Mouse (Mus musculus): Measurements from ENCODE around the gene Mlh3. TPM values are rescaled to one million over a fixed set of nuclear protein-coding genes. Genes with fewer than 3 reads are reported as not detected.

The Mlh3 gene
- polyA plus RNA-seq, 1 experiment, result 1.4 TPM

DNA sequence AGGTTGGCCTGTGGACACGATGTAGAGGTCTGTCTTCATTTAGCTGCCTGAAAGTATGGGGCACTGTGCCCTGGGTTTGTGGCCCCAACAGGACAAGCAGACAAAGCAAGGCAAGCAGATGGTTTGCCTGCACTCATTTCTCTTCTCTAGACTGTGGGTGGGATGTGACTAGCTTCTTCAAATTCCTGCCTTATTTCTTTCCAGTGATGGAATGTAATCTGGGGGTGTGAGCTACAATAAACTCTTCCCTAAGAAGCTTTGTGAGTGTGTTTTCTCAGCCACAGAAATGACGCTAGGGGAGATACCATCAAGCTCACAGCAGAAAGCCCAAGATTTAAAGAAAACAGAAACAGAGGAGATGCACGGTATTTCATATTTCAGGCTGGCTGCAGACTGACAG, 18.3 kb downstream of the Mlh3 start:
- no peaks in the 10 kb centered on the region for H3K79me2 ChIP-seq (ENCODE audit: control insufficient read depth, insufficient read depth)
- no peak overlapping the region for H3K4me2 ChIP-seq (ENCODE audit: low read depth)
- H3K36me3 ChIP-seq (ENCODE audit: control insufficient read depth, insufficient read depth), result no peaks in the 10 kb centered on the region
- H3K27me3 ChIP-seq (ENCODE audit: control insufficient read depth, insufficient read depth, insufficient read length), result no peaks in the 10 kb centered on the region
- TF ChIP-seq MAX (IDR thresholded peaks at IDR 0.05; ENCODE audit: low read depth) (no peak), SRF (IDR thresholded peaks at IDR 0.05; ENCODE audit: control insufficient read depth, insufficient read length, low read depth) (no peak), TCF12 (IDR thresholded peaks at IDR 0.05; ENCODE audit: insufficient read depth, poor library complexity, severe bottlenecking) (no peak), POLR2A (IDR thresholded peaks at IDR 0.05; ENCODE audit: insufficient read length, low read depth) (no peak), MYOD1 (IDR thresholded peaks at IDR 0.05; ENCODE audit: control insufficient read depth in 1 of 3, insufficient read length in 2 of 3, low read depth in 2 of 3) (no peak), TCF3 (IDR thresholded peaks at IDR 0.05; ENCODE audit: insufficient read length, low read depth) (no peak), E2F4 (IDR thresholded peaks at IDR 0.05; ENCODE audit: insufficient read depth) (no peak), POLR2AphosphoS2 (IDR thresholded peaks at IDR 0.05; ENCODE audit: insufficient read length, low read depth) (no peak), REST (IDR thresholded peaks at IDR 0.05; ENCODE audit: insufficient read depth, insufficient read length) (no peak), CEBPB (IDR thresholded peaks at IDR 0.05; ENCODE audit: insufficient read depth, poor library complexity, severe bottlenecking) (no peak), MYOG (IDR thresholded peaks at IDR 0.05; ENCODE audit: control insufficient read depth in 1 of 3, insufficient read depth in 1 of 3, insufficient read length in 2 of 3, low read depth in 2 of 3) (no peak), USF1 (IDR thresholded peaks at IDR 0.05; ENCODE audit: low read depth) (no peak)
- H3ac ChIP-seq (ENCODE audit: control insufficient read depth, insufficient read length), result no peak overlapping the region
- no peak overlapping the region for H3K4me3 ChIP-seq

DNA sequence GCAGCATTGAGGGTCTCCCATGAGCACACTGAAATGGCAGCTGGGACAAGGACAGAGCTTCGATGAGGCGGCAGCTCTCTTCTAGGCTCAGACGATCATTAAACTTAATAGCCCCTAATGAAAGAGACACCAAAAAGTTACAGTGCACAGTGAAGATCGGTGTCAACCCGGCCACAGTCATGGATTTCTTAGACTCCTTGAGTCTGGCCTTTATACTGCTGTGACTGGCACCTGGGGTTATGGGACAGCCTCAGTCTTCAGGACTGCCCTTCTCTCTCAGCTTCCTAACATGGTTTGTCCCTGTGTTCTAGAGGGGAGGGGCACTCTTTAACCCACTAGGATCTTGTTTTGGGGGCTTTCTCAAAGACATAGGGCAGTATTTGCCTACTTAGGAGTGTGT, 32.8 kb downstream of the Mlh3 start:
- Histone ChIP-seq H3K27me3 (ENCODE audit: control insufficient read depth, insufficient read depth, insufficient read length) (no peaks in the 10 kb centered on the region), H3K36me3 (ENCODE audit: control insufficient read depth, insufficient read depth) (no peaks in the 10 kb centered on the region), H3K79me2 (ENCODE audit: control insufficient read depth, insufficient read depth) (no peaks in the 10 kb centered on the region), H3ac (ENCODE audit: control insufficient read depth, insufficient read length) (no peak overlapping the region), H3K4me2 (ENCODE audit: low read depth) (no peak overlapping the region), H3K4me3 (no peak overlapping the region)
- no peak for TF ChIP-seq CEBPB (IDR thresholded peaks at IDR 0.05; ENCODE audit: insufficient read depth, poor library complexity, severe bottlenecking)
- no peak for TF ChIP-seq REST (IDR thresholded peaks at IDR 0.05; ENCODE audit: insufficient read depth, insufficient read length)
- no peak for TF ChIP-seq USF1 (IDR thresholded peaks at IDR 0.05; ENCODE audit: low read depth)
- no peak for TF ChIP-seq MYOD1 (IDR thresholded peaks at IDR 0.05; ENCODE audit: control insufficient read depth in 1 of 3, insufficient read length in 2 of 3, low read depth in 2 of 3)
- no peak for TF ChIP-seq TCF12 (IDR thresholded peaks at IDR 0.05; ENCODE audit: insufficient read depth, poor library complexity, severe bottlenecking)
- TF ChIP-seq POLR2AphosphoS2 (IDR thresholded peaks at IDR 0.05; ENCODE audit: insufficient read length, low read depth), result no peak
- TF ChIP-seq MAX (IDR thresholded peaks at IDR 0.05; ENCODE audit: low read depth), result no peak
- TF ChIP-seq TCF3 (IDR thresholded peaks at IDR 0.05; ENCODE audit: insufficient read length, low read depth), result no peak
- TF ChIP-seq POLR2A (IDR thresholded peaks at IDR 0.05; ENCODE audit: insufficient read length, low read depth), result no peak
- no peak for TF ChIP-seq SRF (IDR thresholded peaks at IDR 0.05; ENCODE audit: control insufficient read depth, insufficient read length, low read depth)
- no peak for TF ChIP-seq MYOG (IDR thresholded peaks at IDR 0.05; ENCODE audit: control insufficient read depth in 1 of 3, insufficient read depth in 1 of 3, insufficient read length in 2 of 3, low read depth in 2 of 3)
- TF ChIP-seq E2F4 (IDR thresholded peaks at IDR 0.05; ENCODE audit: insufficient read depth), result no peak

GRCm38 (mm10) chr12:85233376-85234358, 36.7 kb downstream of the Mlh3 start:
- no peak overlapping the region for H3K4me3 ChIP-seq
- H3K36me3 ChIP-seq (ENCODE audit: control insufficient read depth, insufficient read depth), result no peaks in the 10 kb centered on the region
- no peaks in the 10 kb centered on the region for H3K79me2 ChIP-seq (ENCODE audit: control insufficient read depth, insufficient read depth)
- TF ChIP-seq POLR2A (IDR thresholded peaks at IDR 0.05; ENCODE audit: insufficient read length, low read depth), result no peak
- TF ChIP-seq MYOG (IDR thresholded peaks at IDR 0.05; ENCODE audit: control insufficient read depth in 1 of 3, insufficient read depth in 1 of 3, insufficient read length in 2 of 3, low read depth in 2 of 3), result no peak
- no peak for TF ChIP-seq E2F4 (IDR thresholded peaks at IDR 0.05; ENCODE audit: insufficient read depth)
- no peak for TF ChIP-seq USF1 (IDR thresholded peaks at IDR 0.05; ENCODE audit: low read depth)
- no peak for TF ChIP-seq SRF (IDR thresholded peaks at IDR 0.05; ENCODE audit: control insufficient read depth, insufficient read length, low read depth)
- TF ChIP-seq MAX (IDR thresholded peaks at IDR 0.05; ENCODE audit: low read depth), result no peak
- TF ChIP-seq TCF3 (IDR thresholded peaks at IDR 0.05; ENCODE audit: insufficient read length, low read depth), result no peak
- TF ChIP-seq REST (IDR thresholded peaks at IDR 0.05; ENCODE audit: insufficient read depth, insufficient read length), result no peak
- TF ChIP-seq CEBPB (IDR thresholded peaks at IDR 0.05; ENCODE audit: insufficient read depth, poor library complexity, severe bottlenecking), result no peak
- TF ChIP-seq POLR2AphosphoS2 (IDR thresholded peaks at IDR 0.05; ENCODE audit: insufficient read length, low read depth), result no peak
- no peak for TF ChIP-seq TCF12 (IDR thresholded peaks at IDR 0.05; ENCODE audit: insufficient read depth, poor library complexity, severe bottlenecking)
- TF ChIP-seq MYOD1 (IDR thresholded peaks at IDR 0.05; ENCODE audit: control insufficient read depth in 1 of 3, insufficient read length in 2 of 3, low read depth in 2 of 3), result no peak
- no peak overlapping the region for H3ac ChIP-seq (ENCODE audit: control insufficient read depth, insufficient read length)
- peak overlapping the region; percentile 47 for H3K4me2 ChIP-seq (ENCODE audit: low read depth)
- no peaks in the 10 kb centered on the region for H3K27me3 ChIP-seq (ENCODE audit: control insufficient read depth, insufficient read depth, insufficient read length)

GRCm38 (mm10) chr12:85227876-85228599, 42.4 kb downstream of the Mlh3 start:
- H3K27me3 ChIP-seq (ENCODE audit: control insufficient read depth, insufficient read depth, insufficient read length), result no peaks in the 10 kb centered on the region

More at GRCm38 (mm10) chr12:85227876-85228599, 42.4 kb downstream of the Mlh3 start:
- Histone ChIP-seq H3K4me2 (ENCODE audit: low read depth) (peak overlapping the region; percentile 97), H3K4me3 (peak overlapping the region; percentile 2), H3K79me2 (ENCODE audit: control insufficient read depth, insufficient read depth) (no peaks in the 10 kb centered on the region), H3ac (ENCODE audit: control insufficient read depth, insufficient read length) (no peak overlapping the region), H3K36me3 (ENCODE audit: control insufficient read depth, insufficient read depth) (peaks cover 37% of the 10 kb centered on the region)
- TF ChIP-seq CEBPB (IDR thresholded peaks at IDR 0.05; ENCODE audit: insufficient read depth, poor library complexity, severe bottlenecking), result no peak
- no peak for TF ChIP-seq TCF12 (IDR thresholded peaks at IDR 0.05; ENCODE audit: insufficient read depth, poor library complexity, severe bottlenecking)
- no peak for TF ChIP-seq MYOG (IDR thresholded peaks at IDR 0.05; ENCODE audit: control insufficient read depth in 1 of 3, insufficient read depth in 1 of 3, insufficient read length in 2 of 3, low read depth in 2 of 3)
- TF ChIP-seq SRF (IDR thresholded peaks at IDR 0.05; ENCODE audit: control insufficient read depth, insufficient read length, low read depth), result no peak
- TF ChIP-seq USF1 (IDR thresholded peaks at IDR 0.05; ENCODE audit: low read depth), result no peak
- no peak for TF ChIP-seq REST (IDR thresholded peaks at IDR 0.05; ENCODE audit: insufficient read depth, insufficient read length)
- TF ChIP-seq TCF3 (IDR thresholded peaks at IDR 0.05; ENCODE audit: insufficient read length, low read depth), result no peak
- no peak for TF ChIP-seq MYOD1 (IDR thresholded peaks at IDR 0.05; ENCODE audit: control insufficient read depth in 1 of 3, insufficient read length in 2 of 3, low read depth in 2 of 3)
- no peak for TF ChIP-seq MAX (IDR thresholded peaks at IDR 0.05; ENCODE audit: low read depth)
- no peak for TF ChIP-seq POLR2A (IDR thresholded peaks at IDR 0.05; ENCODE audit: insufficient read length, low read depth)
- no peak for TF ChIP-seq E2F4 (IDR thresholded peaks at IDR 0.05; ENCODE audit: insufficient read depth)
- TF ChIP-seq POLR2AphosphoS2 (IDR thresholded peaks at IDR 0.05; ENCODE audit: insufficient read length, low read depth), result no peak

Measured in myocyte (in vitro differentiated cells).